Mouse (Mus musculus) left cerebral cortex, postnatal 36 days (tissue): ENCODE data around the gene Nrap. TPM values are rescaled to one million over a fixed set of nuclear protein-coding genes. Genes with fewer than 3 reads are reported as not detected.

Source experiments
- DNase-seq, 2 experiments: peaks; one replicate each; pipeline ENCODE4 v3.0.0; 2021 to 2022; ENCODE audit warnings: low spot score in 2 of 2, mixed read lengths in 1 of 2
- intact Hi-C: fragments of 180-260 bp; cut with DNase I; formaldehyde crosslinking; loops from one replicate; pipeline ENCODE4 v1.15.1; 2025
- total RNA-seq, 2 experiments: library from RNA; stranded (reverse); gene quantifications; 2 replicates each; pipeline ENCODE4 v1.2.3; 2021

The Nrap gene
- total RNA-seq, 2 experiments from 2014 or later, result 0.64 to 0.66 TPM

DNA sequence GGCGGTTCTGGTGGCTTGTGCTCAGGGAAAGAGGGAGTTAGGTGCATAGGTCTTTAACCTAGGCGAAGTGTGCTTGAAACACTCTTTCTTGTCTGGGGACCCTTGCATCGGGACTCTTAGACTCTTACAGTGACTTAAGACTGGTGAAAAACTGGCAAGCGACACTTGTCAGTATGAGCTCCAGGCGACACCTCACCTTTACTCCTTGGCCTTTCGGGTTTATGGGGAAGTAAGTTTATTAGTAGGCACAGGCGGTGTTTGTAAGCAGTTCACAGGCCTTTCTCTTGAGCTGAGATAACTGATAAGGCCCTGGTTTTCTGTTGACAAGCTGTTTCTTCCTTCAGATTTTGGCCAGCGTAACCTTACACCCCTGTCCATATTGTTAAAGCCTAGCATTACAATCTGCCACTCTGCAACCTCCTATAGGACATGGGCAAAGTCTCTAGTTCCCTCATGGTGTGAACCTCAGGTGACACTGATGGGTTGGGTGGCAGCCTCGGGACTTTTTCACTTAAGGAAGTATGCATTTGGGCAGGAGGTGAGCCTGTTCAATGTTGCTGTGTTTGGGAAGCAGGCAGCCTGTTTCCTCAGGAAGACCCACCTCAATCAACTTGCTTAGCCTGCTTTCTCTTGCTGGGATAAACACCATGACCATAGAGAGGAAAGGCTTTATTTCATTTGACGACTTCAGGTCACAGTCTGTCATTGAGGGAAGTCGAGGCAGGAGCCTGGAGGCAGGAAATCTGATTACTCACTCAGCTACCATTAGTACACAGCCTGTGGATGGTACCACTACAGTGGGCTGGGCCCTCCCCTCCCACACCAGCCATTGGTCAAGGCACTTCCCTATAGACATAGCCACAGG, 8.1 kb upstream of the Nrap start:
- DNase-seq, result no peak
- intact Hi-C loops, result no loop called here

DNA sequence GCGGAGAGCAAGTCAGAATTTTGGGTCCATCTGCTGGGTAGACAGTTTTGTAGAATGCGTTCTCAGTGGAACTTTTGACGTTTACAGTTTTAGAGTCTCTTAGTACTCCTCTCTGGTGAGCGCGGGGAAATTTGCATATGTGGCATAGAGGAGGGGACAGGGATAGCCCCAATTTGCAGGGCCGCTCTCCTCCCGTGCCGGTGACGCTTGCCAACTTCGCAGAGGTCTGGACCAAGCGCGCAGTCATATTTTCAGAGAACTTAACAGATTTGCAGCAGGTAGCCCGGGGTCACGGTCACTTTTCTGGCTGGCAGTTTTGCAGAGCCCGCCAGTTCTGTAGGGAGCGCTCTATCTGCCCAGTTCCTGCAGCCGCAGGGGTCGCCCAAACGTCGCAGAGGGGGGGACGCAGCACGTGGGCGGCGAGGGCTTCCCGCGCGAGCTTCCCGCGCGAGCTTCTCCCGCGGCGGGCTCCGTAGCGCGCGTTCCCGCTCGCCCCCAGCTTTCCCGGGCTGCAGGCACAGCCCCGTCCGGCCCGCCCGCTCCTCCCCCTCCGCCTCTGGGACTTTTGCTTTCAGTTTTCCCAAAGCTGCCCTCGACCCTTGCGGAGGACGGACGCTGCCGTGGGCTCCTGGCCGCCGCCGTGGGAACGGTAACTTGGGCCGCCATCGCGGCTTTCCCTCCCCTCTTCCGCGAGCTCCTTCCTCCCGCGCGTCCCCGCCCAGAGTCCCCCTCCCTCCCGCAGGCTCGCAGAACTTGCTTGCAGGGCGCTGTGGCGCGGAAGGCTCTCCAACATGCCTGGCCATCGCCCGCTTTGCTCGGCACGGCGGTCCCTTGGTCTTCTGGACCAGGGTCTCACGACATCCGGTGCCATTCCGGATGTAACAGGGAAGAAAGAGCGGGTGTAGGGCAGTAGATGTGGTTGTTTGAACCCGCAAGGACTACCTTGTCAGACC, 7.1 kb upstream of the Nrap start, which contains the start of gene Casp7:
Casp7 (plus strand) TSS at position 461 of the 953 bp plus-strand sequence.
- peak; percentile 47 to 56 for DNase-seq
- intact Hi-C loops, result no loop called here

DNA sequence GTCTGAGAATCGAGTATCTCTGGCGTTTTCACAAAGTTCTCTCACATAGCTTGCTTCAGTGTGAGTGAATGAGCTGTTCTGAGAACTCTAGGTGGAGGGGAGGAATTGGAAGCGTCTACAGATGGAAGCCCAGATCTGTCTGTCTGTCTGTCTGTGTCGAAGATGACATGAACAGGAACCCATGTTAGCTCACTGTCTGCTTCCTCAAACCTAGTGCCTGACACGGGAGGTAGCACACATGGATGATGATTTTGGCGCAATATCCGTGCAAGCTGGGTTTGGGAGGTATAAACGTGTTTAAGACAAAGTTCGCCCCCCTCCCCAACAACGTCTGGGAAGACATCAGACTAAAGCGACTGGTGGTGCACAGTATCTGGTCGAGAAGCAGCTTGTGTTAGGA, 6.4 kb upstream of the Nrap start:
- intact Hi-C loops, result no loop called here
- DNase-seq, result no peak

DNA sequence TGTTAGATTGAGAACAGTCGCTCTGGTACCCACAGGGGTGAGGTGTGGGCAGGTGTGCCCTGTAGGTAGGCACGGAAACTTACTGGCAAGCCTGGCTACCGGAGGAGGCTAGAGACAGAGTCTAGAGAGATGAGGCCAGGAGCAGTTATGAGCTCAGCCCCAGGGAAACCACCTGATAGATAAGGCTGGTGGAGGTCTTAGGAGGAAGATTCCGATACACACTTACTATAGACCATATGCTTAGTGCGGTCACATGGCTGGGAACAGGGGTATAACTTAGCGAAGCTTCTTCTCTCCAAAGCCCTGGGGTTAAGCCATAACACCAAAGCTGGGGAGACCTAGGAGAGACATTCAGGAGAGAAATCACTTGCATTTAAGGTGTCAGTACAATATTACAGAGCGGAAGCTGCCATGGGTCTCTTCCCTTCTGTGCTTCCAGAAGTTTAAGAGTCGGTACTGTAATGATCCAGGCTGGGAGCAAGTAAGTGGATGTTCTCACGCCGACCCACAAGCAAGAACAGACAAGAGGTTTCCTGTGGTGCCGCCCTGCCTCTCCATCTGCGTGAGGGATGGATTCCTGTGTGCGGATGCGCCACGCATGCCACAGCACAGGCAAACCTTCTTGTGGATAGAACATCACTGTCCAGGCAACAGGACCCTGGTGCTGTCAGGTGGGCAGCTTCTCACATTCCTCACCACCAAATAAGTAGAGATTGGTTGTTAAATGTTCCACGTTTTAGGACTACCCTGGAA, 5.5 kb upstream of the Nrap start:
- DNase-seq, result no peak
- intact Hi-C loops, result no loop called here

DNA sequence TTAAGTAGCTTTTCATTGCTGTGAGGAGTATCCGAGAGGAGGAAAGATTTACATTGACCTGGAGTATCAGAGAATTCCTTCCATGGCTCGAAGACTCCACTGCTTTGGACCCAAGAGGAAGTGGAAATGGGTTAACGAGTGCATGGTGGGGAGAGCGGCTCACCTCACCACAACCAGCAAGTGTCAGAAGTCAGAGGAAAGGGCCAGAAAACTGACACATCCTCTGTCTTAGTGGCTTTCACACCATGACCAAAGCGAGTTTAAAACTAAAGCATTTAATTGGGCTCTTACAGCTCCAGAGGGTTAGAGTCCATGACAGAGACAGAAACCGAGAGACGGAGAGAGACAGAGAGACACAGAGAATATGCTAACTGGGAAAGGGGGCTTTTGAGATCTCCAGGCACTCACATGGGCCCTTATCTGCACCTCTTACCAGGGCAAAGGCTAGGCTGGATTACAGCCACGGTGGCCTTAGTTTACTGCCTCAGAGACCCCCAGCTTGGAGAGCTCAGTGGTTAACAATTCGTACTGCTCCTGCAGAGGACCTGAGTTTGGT, 3.6 kb upstream of the Nrap start:
- intact Hi-C loops, result no loop called here

DNA sequence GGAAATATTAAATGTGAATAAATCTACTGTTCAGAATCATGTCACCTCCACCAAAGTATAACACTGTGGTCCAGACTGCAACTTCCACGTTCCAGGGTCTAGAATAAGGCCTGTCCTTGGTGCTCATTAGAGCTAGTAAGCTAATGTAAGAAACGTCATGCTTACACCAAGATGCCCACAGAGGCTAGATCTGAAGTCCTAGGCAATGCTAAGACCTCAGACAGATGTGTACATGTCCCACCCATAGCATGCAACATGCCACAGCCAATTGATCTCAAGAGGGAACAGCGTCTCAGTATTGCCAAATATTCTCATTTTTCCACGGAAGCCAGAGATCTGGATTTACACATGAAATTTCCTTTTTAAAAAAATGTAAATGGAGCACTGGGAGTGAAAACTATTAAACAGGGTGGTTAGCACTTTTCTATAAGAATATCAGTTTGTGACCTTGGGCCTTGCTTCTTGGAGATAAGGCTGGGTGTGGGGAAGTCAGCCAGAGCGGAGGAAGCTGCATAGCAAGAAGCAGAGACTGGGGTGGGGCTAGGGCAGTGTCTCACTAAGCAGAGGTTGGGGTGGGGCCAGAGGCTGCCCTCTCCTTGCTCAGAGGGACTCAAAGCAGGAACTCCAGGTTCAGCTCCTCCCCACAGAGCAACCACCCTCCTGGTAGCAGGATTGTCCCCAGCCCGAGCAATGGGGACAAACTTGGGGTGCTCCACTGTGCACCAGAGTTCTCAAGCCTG, 1.6 kb upstream of the Nrap start:
- DNase-seq, result no peak
- intact Hi-C loops, result no loop called here

More for the DNA sequence above, 3.6 kb upstream of the Nrap start:
- no peak for DNase-seq

DNA sequence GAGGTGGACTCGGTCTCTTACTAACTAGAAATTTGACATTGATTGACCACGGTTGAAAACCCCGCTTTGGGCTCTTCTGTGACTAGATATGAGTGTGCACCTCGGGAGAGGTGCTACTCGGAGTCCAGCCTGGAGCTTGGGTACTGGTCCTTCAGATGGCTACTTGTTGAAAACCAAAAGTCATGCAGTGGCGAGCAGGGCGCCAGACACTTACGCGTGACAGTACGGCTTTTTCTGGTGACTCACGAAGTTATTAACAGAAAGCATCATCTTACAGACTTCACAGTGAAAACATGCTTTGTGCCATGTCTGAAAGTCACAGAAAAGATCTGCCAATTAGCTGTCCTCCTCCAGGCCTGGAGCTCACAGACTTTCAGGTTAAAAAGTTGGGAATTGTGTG, 661 bp downstream of the Nrap start:
- intact Hi-C loops, result no loop called here
- DNase-seq, result no peak

DNA sequence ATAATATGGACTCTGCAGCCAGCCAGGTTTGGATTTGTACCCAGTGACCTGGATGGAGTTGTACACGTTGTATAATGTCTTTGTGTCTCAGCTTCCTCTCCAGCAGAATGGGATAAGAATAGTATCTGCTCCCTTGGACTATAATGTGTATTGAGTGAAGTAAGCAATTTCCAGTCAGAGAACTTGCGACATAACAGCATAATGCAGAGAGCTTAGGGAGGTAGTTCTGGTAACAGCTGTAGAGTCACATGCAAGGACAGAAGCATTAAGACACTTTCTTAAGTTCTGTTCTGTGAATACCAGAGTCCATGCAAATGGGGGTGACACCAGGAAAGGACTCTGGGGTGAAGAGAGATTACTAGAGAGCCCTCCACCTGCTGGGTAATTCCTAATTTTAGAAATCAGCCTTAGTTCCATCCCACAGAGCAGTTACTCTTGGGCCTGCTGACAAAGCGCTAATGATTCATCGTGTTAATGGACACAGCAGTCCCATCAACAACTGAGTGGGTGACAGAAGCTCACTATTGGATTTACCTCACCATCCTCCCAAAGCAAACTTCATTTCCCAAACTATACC, 2.0 kb downstream of the Nrap start:
- no peak for DNase-seq
- intact Hi-C loops, result no loop called here

DNA sequence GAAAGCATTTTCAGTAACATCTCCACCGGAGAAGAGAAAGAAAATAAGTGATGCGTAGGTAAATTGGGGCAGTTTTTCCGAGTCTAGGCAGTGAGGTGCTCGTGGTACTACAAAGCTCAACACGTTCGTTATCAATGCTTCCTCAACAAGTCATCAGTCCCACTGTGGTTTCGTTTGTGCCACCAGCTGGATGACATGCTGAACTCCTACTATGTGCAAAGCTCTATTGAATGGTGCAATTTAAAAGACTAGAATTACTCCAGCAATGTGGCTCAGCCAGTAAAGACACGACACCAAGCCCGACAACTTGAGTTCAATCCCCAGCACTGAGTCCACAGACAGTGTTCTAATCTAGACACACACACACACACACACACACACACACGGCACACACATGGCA, 3.7 kb downstream of the Nrap start:
- no peak for DNase-seq
- intact Hi-C loops, result no loop called here

DNA sequence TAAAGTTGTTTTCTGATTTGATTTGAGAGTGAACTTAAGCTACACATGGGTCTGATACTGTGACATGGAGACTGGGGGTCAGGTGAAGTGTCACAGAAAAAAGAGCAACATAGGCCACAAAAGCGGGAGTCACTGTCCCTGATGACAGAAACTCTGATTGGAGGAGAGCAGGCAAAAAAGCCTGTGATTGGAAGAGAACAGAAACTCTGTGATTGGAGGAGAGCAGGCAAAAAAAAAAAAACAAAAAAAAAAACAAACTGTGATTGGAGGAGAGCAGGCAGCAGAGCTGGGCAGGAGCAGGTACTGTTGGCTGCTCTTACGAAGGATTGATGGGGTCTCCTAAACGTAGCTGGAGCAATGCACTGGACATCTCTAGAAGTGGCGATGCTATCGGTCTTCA, 4.3 kb downstream of the Nrap start:
- intact Hi-C loops, result no loop called here

DNA sequence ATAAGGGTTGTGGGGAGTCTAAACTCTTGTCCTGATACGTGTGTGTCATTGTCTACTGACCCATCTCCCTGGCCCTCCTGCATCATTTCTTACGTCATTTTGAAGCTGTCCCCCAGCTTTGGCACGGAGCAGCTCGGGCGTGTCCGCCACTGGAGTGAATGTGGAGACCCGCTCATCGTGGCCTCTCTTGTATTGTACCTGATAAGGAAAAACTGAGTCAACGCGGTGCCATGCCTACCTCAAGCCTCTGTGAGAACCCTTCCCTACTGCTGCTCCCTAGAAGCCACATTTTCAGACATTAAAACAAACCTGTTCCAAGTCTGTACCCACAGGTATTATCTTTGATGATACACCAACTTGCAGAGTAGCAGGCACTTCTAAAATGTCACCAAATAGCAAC, 8.4 kb downstream of the Nrap start:
- intact Hi-C loops, result no loop called here
- no peak for DNase-seq

More for the DNA sequence above, 4.3 kb downstream of the Nrap start:
- DNase-seq, result no peak

DNA sequence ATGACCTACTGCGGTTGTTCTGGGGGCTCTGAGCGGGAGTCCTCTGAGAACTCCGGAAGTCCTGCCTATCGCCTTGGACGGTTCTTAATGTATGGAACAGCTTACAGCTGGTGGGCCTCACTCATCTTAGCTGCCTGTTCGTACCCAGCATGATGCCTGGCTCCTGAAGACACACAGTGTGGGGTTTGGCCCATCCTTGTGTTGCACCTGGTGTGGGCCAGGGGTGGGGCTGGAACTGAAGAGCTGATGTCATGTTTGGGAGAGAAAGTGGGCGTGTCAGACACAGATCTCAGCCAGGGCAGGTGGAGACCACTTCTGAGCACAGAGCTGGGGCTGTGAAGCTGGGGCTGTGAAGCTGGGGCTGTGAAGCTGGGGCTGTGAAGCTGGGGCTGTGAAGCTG, 9.5 kb downstream of the Nrap start:
- no peak for DNase-seq
- intact Hi-C loops, result no loop called here

DNA sequence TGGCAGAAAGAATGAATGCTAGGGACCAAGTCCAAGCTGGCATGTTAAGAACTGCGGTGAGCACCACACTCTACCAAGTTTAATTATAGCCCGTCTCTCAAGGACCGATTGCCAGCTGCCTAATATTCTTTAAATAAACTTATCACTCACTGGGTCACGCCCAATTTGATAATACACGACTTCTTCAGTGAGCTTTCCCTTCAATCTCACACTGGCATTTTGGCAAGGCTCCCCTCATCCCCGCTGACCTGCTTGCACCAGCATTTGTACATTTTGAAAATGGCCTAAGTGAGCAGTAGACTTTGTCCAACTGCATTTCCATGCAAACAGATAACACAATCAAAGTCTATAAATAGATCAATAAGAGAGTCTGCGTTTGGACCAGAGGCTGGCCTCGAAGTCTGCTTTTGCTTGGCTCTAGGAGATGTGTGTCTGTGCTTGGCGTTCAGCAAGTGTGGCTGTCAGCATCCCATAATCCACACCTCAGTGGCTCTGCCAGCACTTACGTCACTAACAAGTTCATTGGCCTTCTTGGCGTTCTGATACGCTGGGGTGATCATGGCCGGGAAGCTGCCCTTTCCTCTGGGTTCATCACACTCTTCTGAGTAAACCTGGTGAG, 11.2 kb downstream of the Nrap start:
- no peak for DNase-seq
- intact Hi-C loops, result no loop called here

DNA sequence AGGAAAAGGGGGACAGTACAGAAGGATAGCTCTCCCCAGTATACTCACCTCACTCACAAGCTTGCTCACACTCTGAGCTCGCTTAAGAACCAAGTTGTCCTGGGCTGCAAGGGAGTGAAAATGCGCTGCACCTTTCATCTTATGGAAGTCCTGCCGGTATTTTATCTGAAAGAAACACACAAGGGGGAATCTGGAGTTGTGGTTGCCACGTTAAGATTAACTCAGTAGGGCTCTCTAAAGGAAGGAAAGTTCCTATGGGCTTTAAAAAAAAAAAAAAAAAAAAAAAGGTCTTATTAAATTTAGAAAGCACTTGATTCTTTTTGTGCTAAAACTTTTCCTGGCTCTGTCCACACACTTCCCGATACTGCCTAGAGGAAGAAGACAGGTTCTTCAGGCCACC, 11.8 kb downstream of the Nrap start:
- intact Hi-C loops, result no loop called here
- DNase-seq, result no peak

DNA sequence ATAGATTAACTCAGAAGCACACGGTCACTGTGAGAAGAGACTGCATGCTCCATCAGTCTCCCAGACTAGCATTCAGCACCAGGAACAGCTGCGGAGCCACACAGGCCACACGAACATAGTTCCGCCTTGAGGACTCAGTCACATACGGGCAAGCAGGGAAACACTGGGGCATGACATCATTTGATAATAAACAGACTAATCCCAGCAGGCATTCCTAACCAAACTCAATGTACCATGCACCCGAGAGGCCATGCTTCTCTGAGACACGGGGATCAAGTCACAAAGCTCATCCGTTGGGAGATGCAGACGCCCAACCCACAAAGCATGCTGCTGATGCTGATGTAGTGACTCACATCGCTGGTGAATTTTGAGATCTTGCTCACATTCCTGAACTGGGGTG, 15.8 kb downstream of the Nrap start:
- no peak for DNase-seq
- intact Hi-C loops, result no loop called here

DNA sequence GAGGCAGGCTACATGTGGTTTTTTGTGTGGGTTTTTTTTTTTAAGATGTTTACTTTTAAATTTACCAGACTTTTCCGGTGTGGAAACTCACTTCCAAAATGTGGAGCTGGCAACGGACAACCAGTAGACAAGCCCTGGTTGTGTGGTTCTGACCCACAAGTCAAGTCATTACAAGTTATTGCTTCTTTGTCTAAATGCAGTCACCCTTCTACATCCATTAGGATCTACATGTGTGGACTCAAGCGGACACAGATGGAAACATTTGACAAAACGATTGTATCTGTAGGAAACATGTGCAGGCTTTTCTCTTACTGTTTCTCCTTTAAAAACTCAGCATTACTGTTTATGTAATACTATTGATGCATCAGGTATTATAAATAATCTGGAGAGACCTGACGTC, 16.6 kb downstream of the Nrap start:
- DNase-seq, result no peak

DNA sequence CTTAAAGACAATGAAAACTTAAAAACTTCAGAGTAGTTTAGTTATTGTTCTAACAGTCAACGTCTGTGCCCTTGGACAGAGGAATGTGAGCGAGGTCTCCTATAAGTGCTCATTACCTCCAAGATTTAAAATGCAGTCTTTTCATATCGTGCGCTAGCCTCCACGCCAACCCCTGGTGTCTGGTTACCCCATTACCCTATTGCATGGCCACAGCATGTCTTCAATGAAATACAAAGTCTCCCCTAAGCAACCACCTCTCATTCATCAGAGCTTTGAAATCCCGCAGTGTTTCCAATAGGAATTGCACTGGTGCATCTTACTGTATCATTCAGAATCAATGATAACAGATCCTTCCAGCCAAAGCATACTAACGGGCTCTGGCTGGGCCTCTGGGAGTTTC, 17.6 kb downstream of the Nrap start:
- no peak for DNase-seq
- intact Hi-C loops, result no loop called here

More for the DNA sequence above, 16.6 kb downstream of the Nrap start:
- intact Hi-C loops, result no loop called here
